22 mouse cellular contexts compared by ENCODE assay signal in genomic region chr12:32877500-32877899, GRCm38 (mm10). TPM values are rescaled to one million over a fixed set of nuclear protein-coding genes. Genes with fewer than 3 reads are reported as not detected.
DNase-seq lines count a peak whose midpoint lies in the region; ATAC-seq and TF ChIP-seq lines count a peak whose summit lies in the region.
"Had no signal": no experiment of that assay in that cellular context is flagged by ENCODE, and none has a peak within 500 bp of the region (broad histone marks: within the 10 kb centered on the region; RNA-seq: fewer than 3 reads in every experiment).

No protein-coding gene starts in this region.

- no peak for TF ChIP-seq CTCF in hindbrain, postnatal 0 days (IDR thresholded peaks at IDR 0.05; ENCODE audit: low read depth)

- H3K27me3 ChIP-seq in limb, embryonic 13.5 days: no peaks in the 10 kb centered on the region
- H3K27me3 ChIP-seq in limb, embryonic 10.5 days (ENCODE audit: low read depth, poor library complexity, severe bottlenecking): no peaks in the 10 kb centered on the region
- no peaks in the 10 kb centered on the region for H3K27me3 ChIP-seq in hindbrain, postnatal 0 days (ENCODE audit: insufficient read depth, low read length)
- no peaks in the 10 kb centered on the region for H3K27me3 ChIP-seq in neural tube, embryonic 15.5 days (replicated peaks)
- H3K27me3 ChIP-seq: embryonic facial prominence, embryonic 12.5 days; heart, embryonic 13.5 days; intestine, embryonic 15.5 days; lung, embryonic 15.5 days; midbrain, embryonic 12.5 days had no signal

- H3K9ac ChIP-seq in limb, embryonic 13.5 days: no peak overlapping the region
- no peak overlapping the region for H3K9ac ChIP-seq in hindbrain, postnatal 0 days (replicated peaks; ENCODE audit: low read length)
- no peak overlapping the region for H3K9ac ChIP-seq in neural tube, embryonic 15.5 days (replicated peaks)
- H3K9ac ChIP-seq: embryonic facial prominence, embryonic 12.5 days; heart, embryonic 13.5 days; intestine, embryonic 15.5 days; lung, embryonic 15.5 days; midbrain, embryonic 12.5 days had no signal

- no peak overlapping the region for H3K4me3 ChIP-seq in limb, embryonic 13.5 days
- H3K4me3 ChIP-seq in limb, embryonic 10.5 days: no peak overlapping the region
- no peak overlapping the region for H3K4me3 ChIP-seq in hindbrain, postnatal 0 days (ENCODE audit: low read length)
- H3K4me3 ChIP-seq in neural tube, embryonic 15.5 days (replicated peaks): no peak overlapping the region
- H3K4me3 ChIP-seq: embryonic facial prominence, embryonic 12.5 days; heart, adult 2 months; heart, embryonic 13.5 days; intestine, embryonic 15.5 days; lung, embryonic 15.5 days; midbrain, embryonic 12.5 days had no signal

- H3K9me3 ChIP-seq in limb, embryonic 13.5 days: no peaks in the 10 kb centered on the region
- no peaks in the 10 kb centered on the region for H3K9me3 ChIP-seq in limb, embryonic 10.5 days (replicated peaks)
- H3K9me3 ChIP-seq in hindbrain, postnatal 0 days (ENCODE audit: low read length): no peaks in the 10 kb centered on the region
- no peaks in the 10 kb centered on the region for H3K9me3 ChIP-seq in neural tube, embryonic 15.5 days (replicated peaks)
- H3K9me3 ChIP-seq: embryonic facial prominence, embryonic 12.5 days; heart, embryonic 13.5 days; intestine, embryonic 15.5 days; lung, embryonic 15.5 days; midbrain, embryonic 12.5 days had no signal

- no peak overlapping the region for H3K4me2 ChIP-seq in limb, embryonic 13.5 days (replicated peaks)
- no peak overlapping the region for H3K4me2 ChIP-seq in hindbrain, postnatal 0 days (ENCODE audit: low read depth, low read length)
- no peak overlapping the region for H3K4me2 ChIP-seq in neural tube, embryonic 15.5 days
- H3K4me2 ChIP-seq: embryonic facial prominence, embryonic 12.5 days; heart, embryonic 13.5 days; intestine, embryonic 15.5 days; liver, embryonic 11.5 days; lung, embryonic 15.5 days; midbrain, embryonic 12.5 days had no signal

- H3K36me3 ChIP-seq in limb, embryonic 13.5 days: no peaks in the 10 kb centered on the region
- no peaks in the 10 kb centered on the region for H3K36me3 ChIP-seq in limb, embryonic 10.5 days
- H3K36me3 ChIP-seq in hindbrain, postnatal 0 days (ENCODE audit: insufficient read depth, low read length): no peaks in the 10 kb centered on the region
- H3K36me3 ChIP-seq in neural tube, embryonic 15.5 days: no peaks in the 10 kb centered on the region
- H3K36me3 ChIP-seq: embryonic facial prominence, embryonic 12.5 days; heart, embryonic 13.5 days; intestine, embryonic 15.5 days; lung, embryonic 15.5 days; midbrain, embryonic 12.5 days had no signal

- 85% methylated on average over 9 of the region's 9 CpGs for WGBS in limb, embryonic 13.5 days
- WGBS in limb, embryonic 10.5 days: 94% methylated on average over 9 of the region's 9 CpGs
- 71% methylated on average over 9 of the region's 9 CpGs for WGBS in hindbrain, postnatal 0 days
- WGBS in neural tube, embryonic 15.5 days: 78% methylated on average over 9 of the region's 9 CpGs

- DNase-seq in heart, adult 11 months: peak; percentile 90
- DNase-seq in heart, adult 8-10 months (ENCODE audit: low spot score): no peak
- DNase-seq in limb, embryonic 10.5 days (ENCODE audit: low spot score): no peak
- no peak for DNase-seq in hindbrain, postnatal 0 days (ENCODE audit: low spot score)
- no peak for DNase-seq in lung, postnatal 4 days
- DNase-seq: cerebellum, adult 11-12 months; embryo, embryonic 11 days; kidney, adult 2 months; retina, postnatal 1 day; right cerebral cortex, postnatal 14 days; thymus, postnatal 4 days had no signal

- H3K4me1 ChIP-seq in limb, embryonic 13.5 days: no peaks in the 10 kb centered on the region
- no peaks in the 10 kb centered on the region for H3K4me1 ChIP-seq in limb, embryonic 10.5 days
- H3K4me1 ChIP-seq in hindbrain, postnatal 0 days (ENCODE audit: insufficient read depth, low read length): 0 out of 2 replicates have a peak, but pooled peaks cover 7% of the 10 kb centered on the region
- H3K4me1 ChIP-seq in neural tube, embryonic 15.5 days: peaks cover 10% of the 10 kb centered on the region
- H3K4me1 ChIP-seq: embryonic facial prominence, embryonic 12.5 days; heart, embryonic 13.5 days; intestine, embryonic 15.5 days; lung, embryonic 15.5 days had no signal

- H3K27ac ChIP-seq in limb, embryonic 13.5 days: no peak overlapping the region; the same call in 1 of the 2 replicates
- no peak overlapping the region for H3K27ac ChIP-seq in limb, embryonic 10.5 days
- no peak overlapping the region for H3K27ac ChIP-seq in hindbrain, postnatal 0 days
- peak overlapping the region; percentile 37; the same call in 1 of the 2 replicates for H3K27ac ChIP-seq in neural tube, embryonic 15.5 days (replicated peaks)
- H3K27ac ChIP-seq: embryonic facial prominence, embryonic 12.5 days; heart, embryonic 13.5 days; intestine, embryonic 15.5 days; kidney, postnatal 0 days; lung, embryonic 15.5 days; midbrain, embryonic 12.5 days had no signal

- 0 out of 2 replicates have a peak, but pooled peaks have one; percentile 24 for ATAC-seq in limb, embryonic 13.5 days (ENCODE audit: low FRiP score, low read depth)
- peak; percentile 57; the same call in 1 of the 2 replicates for ATAC-seq in hindbrain, postnatal 0 days
- ATAC-seq in neural tube, embryonic 15.5 days (ENCODE audit: low FRiP score): peak; percentile 39
- ATAC-seq: CD4-positive, CD25-positive, alpha-beta regulatory T cell, adult 4 months; intestine, embryonic 15.5 days had no signal

RNA-seq across cellular contexts. Expression of gene Nampt, which starts 58.2 kb away (rescaled TPM):
- total RNA-seq in heart, adult 8-10 months (2022): 100 to 1,000 TPM; 154 to 156 (median 155) TPM
- 20.9 and 21.4 TPM in 2 replicates for polyA plus RNA-seq in limb, embryonic 13.5 days (2015; fragmentation: Nextera tagmentation; extraction: Ambion mirVana)
- 32.3 and 37.6 TPM in 2 replicates for polyA plus RNA-seq in limb, embryonic 10.5 days (2016; fragmentation: Nextera tagmentation; extraction: Ambion mirVana)
- 22.9 and 28.3 TPM in 2 replicates for total RNA-seq in hindbrain, postnatal 0 days (2014; rRNA removed)
- 27.0 and 27.5 TPM in 2 replicates for polyA plus RNA-seq in hindbrain, postnatal 0 days (2015; fragmentation: Nextera tagmentation; extraction: Ambion mirVana)
- 29.3 and 29.5 TPM in 2 replicates for polyA plus RNA-seq in neural tube, embryonic 15.5 days (2015; fragmentation: Nextera tagmentation; extraction: Ambion mirVana)
